In the genomic region with DNA sequence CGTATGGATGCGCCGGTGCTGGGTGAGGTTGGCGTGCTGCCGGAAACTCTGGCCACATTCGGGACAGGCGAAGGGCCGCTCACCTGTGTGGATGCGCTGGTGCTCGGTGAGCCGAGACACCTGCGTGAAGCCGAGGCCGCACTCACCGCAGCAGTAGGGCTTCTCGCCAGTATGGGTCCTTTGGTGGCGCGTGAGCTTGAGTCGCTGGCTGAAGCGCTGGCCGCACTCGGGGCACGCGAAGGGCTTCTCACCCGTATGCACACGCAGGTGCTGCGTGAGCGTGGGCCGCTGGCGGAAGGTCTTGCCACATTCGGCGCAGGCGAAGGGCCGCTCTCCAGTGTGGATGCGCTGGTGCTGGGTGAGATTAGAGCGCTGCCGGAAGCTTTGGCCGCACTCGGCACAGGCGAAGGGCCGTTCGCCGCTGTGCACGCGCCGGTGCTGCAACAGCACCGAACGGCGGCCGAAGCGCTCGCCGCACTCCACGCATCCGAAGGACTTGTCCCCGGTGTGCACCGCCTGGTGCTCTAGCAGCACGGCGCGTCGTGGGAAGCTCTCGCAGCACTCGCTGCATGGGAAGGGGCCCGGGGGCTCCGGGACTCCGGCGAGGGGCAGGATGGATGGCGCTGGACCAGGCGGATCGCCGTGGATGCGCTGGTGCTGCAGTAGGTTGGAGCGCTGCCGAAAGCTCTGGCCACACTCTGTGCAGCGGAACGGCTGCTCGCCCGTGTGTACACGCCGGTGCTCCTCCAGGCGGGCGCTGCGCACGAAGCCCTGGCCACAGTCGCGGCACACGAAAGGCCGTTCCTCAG, we compare ENCODE assay signal across 8 mouse cellular contexts. TPM values are rescaled to one million over a fixed set of nuclear protein-coding genes. Genes with fewer than 3 reads are reported as not detected.
A peak's percentile ranks its signal among the peaks of the same experiment; 100 is the strongest.
DNase-seq lines count a peak whose midpoint lies in the region; ATAC-seq and TF ChIP-seq lines count a peak whose summit lies in the region.

No protein-coding gene starts in this region.

- H3K27ac ChIP-seq in heart, embryonic 14.5 days (replicated peaks in 1 of 2; ENCODE audit: control insufficient read depth in 1 of 2, insufficient read depth in 1 of 2, low read depth in 2 of 2, low read length in 2 of 2), result no peak overlapping the region
- H3K27ac ChIP-seq in midbrain, postnatal 0 days (ENCODE audit: low read depth, low read length), result peak overlapping the region; percentile 65

- ATAC-seq in heart, embryonic 14.5 days (ENCODE audit: insufficient number of reproducible peaks, insufficient read depth, low FRiP score, low read depth), result no peak; the same call in 1 of the 2 replicates
- peak; percentile 63 for ATAC-seq in midbrain, postnatal 0 days (ENCODE audit: low FRiP score)

- H3K9me3 ChIP-seq in heart, embryonic 14.5 days (ENCODE audit: control insufficient read depth, low read length), result 0 out of 2 replicates have a peak, but pooled peaks cover 2% of the 10 kb centered on the region
- no peaks in the 10 kb centered on the region for H3K9me3 ChIP-seq in midbrain, postnatal 0 days (ENCODE audit: low read length)

- WGBS in heart, embryonic 14.5 days, result 5% methylated on average over 83 of the region's 88 CpGs
- 3% methylated on average over 87 of the region's 88 CpGs for WGBS in midbrain, postnatal 0 days

- H3K4me2 ChIP-seq in heart, embryonic 14.5 days (ENCODE audit: low read length), result peak overlapping the region; percentile 93
- H3K4me2 ChIP-seq in midbrain, postnatal 0 days (ENCODE audit: low read depth, low read length, poor library complexity, severe bottlenecking), result peak overlapping the region; percentile 65

- peak overlapping the region; percentile 37 to 48 for H3K4me3 ChIP-seq in heart, embryonic 14.5 days (ENCODE audit: control insufficient read depth in 1 of 2, insufficient read depth in 1 of 2, low read depth in 1 of 2, low read length in 2 of 2)
- peak overlapping the region; percentile 39 for H3K4me3 ChIP-seq in midbrain, postnatal 0 days (ENCODE audit: low read depth, low read length)

- intact Hi-C loops in left cerebral cortex, postnatal 25 days (cut with DNase I), result no loop called here

- H3K9ac ChIP-seq in heart, embryonic 14.5 days (ENCODE audit: low read length), result peak overlapping the region; percentile 70
- peak overlapping the region; percentile 72 for H3K9ac ChIP-seq in midbrain, postnatal 0 days (replicated peaks; ENCODE audit: low read length, poor library complexity, severe bottlenecking)

- H3K4me1 ChIP-seq in heart, embryonic 14.5 days (ENCODE audit: control insufficient read depth in 2 of 2, insufficient read depth in 2 of 2, low read length in 2 of 2), result peaks cover 9 to 18% of the 10 kb centered on the region in 2 experiments
- H3K4me1 ChIP-seq in midbrain, postnatal 0 days (ENCODE audit: insufficient read depth, low read length), result peaks cover 7% of the 10 kb centered on the region; the same call in 1 of the 2 replicates

- peak; percentile 50 for DNase-seq in gastrocnemius, postnatal 10 days
- no peak for DNase-seq in gastrocnemius, postnatal 25 days
- peak; percentile 11 to 25 for DNase-seq in B cell, adult 2 months
- DNase-seq in cerebellum, adult 9-10 months, result peak; percentile 82
- DNase-seq in left cerebral cortex, postnatal 25 days (ENCODE audit: low spot score in 2 of 2), result peak; percentile 54 to 56
- DNase-seq in midbrain, postnatal 0 days (ENCODE audit: low spot score), result peak; percentile 48
- DNase-seq in thymus, postnatal 14 days, result no peak

- H3K36me3 ChIP-seq in heart, embryonic 14.5 days (ENCODE audit: control insufficient read depth, insufficient read depth, low read length), result no peaks in the 10 kb centered on the region
- no peaks in the 10 kb centered on the region for H3K36me3 ChIP-seq in midbrain, postnatal 0 days (ENCODE audit: insufficient read depth, low read length)

- peaks cover 34% of the 10 kb centered on the region for H3K27me3 ChIP-seq in heart, embryonic 14.5 days (ENCODE audit: control insufficient read depth, insufficient read depth, low read length)
- H3K27me3 ChIP-seq in midbrain, postnatal 0 days (ENCODE audit: insufficient read depth, low read length), result peaks cover 10% of the 10 kb centered on the region; the same call in 1 of the 2 replicates

- TF ChIP-seq CTCF in midbrain, postnatal 0 days (IDR thresholded peaks at IDR 0.05), result no peak

RNA-seq across cellular contexts. Expression of gene Ube2m, which starts 5.6 kb away (rescaled TPM):
- total RNA-seq in gastrocnemius, postnatal 10 days (2021), result 100 to 1,000 TPM; 153 to 168 TPM
- 100 to 1,000 TPM; 132 to 138 TPM for total RNA-seq in gastrocnemius, postnatal 25 days (2021)
- polyA plus RNA-seq in heart, embryonic 14.5 days (2014; fragmentation: Nextera tagmentation; extraction: Ambion mirVana), result 151 and 180 TPM in 2 replicates
- 100 to 1,000 TPM; 219 to 237 TPM for total RNA-seq in left cerebral cortex, postnatal 25 days (2021)
- 359 and 383 TPM in 2 replicates for total RNA-seq in midbrain, postnatal 0 days (2014; rRNA removed)
- polyA plus RNA-seq in midbrain, postnatal 0 days (2015; fragmentation: Nextera tagmentation; extraction: Ambion mirVana), result 146 and 147 TPM in 2 replicates

RNA-seq across cellular contexts. Expression of gene Chmp2a, which starts 9.0 kb away (rescaled TPM):
- 100 to 1,000 TPM; 114 to 123 TPM for total RNA-seq in gastrocnemius, postnatal 10 days (2021)
- 10 to 100 TPM; 76.1 to 89.9 TPM for total RNA-seq in gastrocnemius, postnatal 25 days (2021)
- polyA plus RNA-seq in heart, embryonic 14.5 days (2014; fragmentation: Nextera tagmentation; extraction: Ambion mirVana), result 153 and 165 TPM in 2 replicates
- total RNA-seq in left cerebral cortex, postnatal 25 days (2021), result 100 to 1,000 TPM; 127 to 131 TPM
- total RNA-seq in midbrain, postnatal 0 days (2014; rRNA removed), result 67.6 and 114 TPM in 2 replicates
- 198 and 205 TPM in 2 replicates for polyA plus RNA-seq in midbrain, postnatal 0 days (2015; fragmentation: Nextera tagmentation; extraction: Ambion mirVana)

RNA-seq across cellular contexts. Expression of gene Mzf1, which starts 10.9 kb away (rescaled TPM):
- total RNA-seq in gastrocnemius, postnatal 10 days (2021), result 1 to 10 TPM; 1.2 to 1.5 TPM
- total RNA-seq in gastrocnemius, postnatal 25 days (2021), result under 1 TPM; 0.54 to 0.75 TPM
- polyA plus RNA-seq in heart, embryonic 14.5 days (2014; fragmentation: Nextera tagmentation; extraction: Ambion mirVana), result 1.4 and 1.8 TPM in 2 replicates
- 10 to 100 TPM; 13.7 to 14.9 TPM for total RNA-seq in left cerebral cortex, postnatal 25 days (2021)
- total RNA-seq in midbrain, postnatal 0 days (2014; rRNA removed), result 13.2 and 14.4 TPM in 2 replicates
- polyA plus RNA-seq in midbrain, postnatal 0 days (2015; fragmentation: Nextera tagmentation; extraction: Ambion mirVana), result 12.2 TPM in 2 replicates

RNA-seq across cellular contexts. Expression of gene Zbtb45, which starts 33.8 kb away (rescaled TPM):
- total RNA-seq in gastrocnemius, postnatal 10 days (2021), result 1 to 10 TPM; 5.5 to 6.6 TPM
- 1 to 10 TPM; 2.7 to 4.9 TPM for total RNA-seq in gastrocnemius, postnatal 25 days (2021)
- polyA plus RNA-seq in heart, embryonic 14.5 days (2014; fragmentation: Nextera tagmentation; extraction: Ambion mirVana), result 12.8 and 17.2 TPM in 2 replicates
- 10 to 100 TPM; 34.4 to 37.1 TPM for total RNA-seq in left cerebral cortex, postnatal 25 days (2021)
- 37.5 and 70.8 TPM in 2 replicates for total RNA-seq in midbrain, postnatal 0 days (2014; rRNA removed)
- polyA plus RNA-seq in midbrain, postnatal 0 days (2015; fragmentation: Nextera tagmentation; extraction: Ambion mirVana), result 29.0 and 31.8 TPM in 2 replicates

RNA-seq across cellular contexts. Expression of gene Trim28, which starts 44.7 kb away (rescaled TPM):
- total RNA-seq in gastrocnemius, postnatal 10 days (2021), result 100 to 1,000 TPM; 118 to 161 TPM
- total RNA-seq in gastrocnemius, postnatal 25 days (2021), result 10 to 100 TPM; 59.1 to 60.7 TPM
- polyA plus RNA-seq in heart, embryonic 14.5 days (2014; fragmentation: Nextera tagmentation; extraction: Ambion mirVana), result 210 and 224 TPM in 2 replicates
- 100 to 1,000 TPM; 210 to 221 TPM for total RNA-seq in left cerebral cortex, postnatal 25 days (2021)
- 467 and 650 TPM in 2 replicates for total RNA-seq in midbrain, postnatal 0 days (2014; rRNA removed)
- 187 and 190 TPM in 2 replicates for polyA plus RNA-seq in midbrain, postnatal 0 days (2015; fragmentation: Nextera tagmentation; extraction: Ambion mirVana)

Comparison
In these comparisons a context has a peak if more than half of its experiments do, and no peak if none do; other contexts are left out.
1. DNase-seq: peak in gastrocnemius, postnatal 10 days (single experiment), B cell, adult 2 months (2 of 2), cerebellum, adult 9-10 months (single experiment), left cerebral cortex, postnatal 25 days (2 of 2) and midbrain, postnatal 0 days (single experiment); none in gastrocnemius, postnatal 25 days (single experiment) and thymus, postnatal 14 days (single experiment).